In genomic region chrX:8272000-8272399, GRCm38 (mm10) we compare ENCODE assay signal across 1 mouse cellular context.
TF ChIP-seq lines count a peak whose summit lies in the region.

No protein-coding gene starts in this region.

TF ChIP-seq in MEL, 35 proteins besides CTCF, POLR2A, EP300 and RAD21 (continued from another document):
- TF ChIP-seq MAZ (IDR thresholded peaks at IDR 0.05; ENCODE audit: low read depth, low read length): peak; percentile 44; the same call in 1 of the 2 replicates
- TF ChIP-seq MYC (IDR thresholded peaks at IDR 0.05; ENCODE audit: low read depth, low read length): no peak
- TF ChIP-seq JUND (IDR thresholded peaks at IDR 0.05; ENCODE audit: low read depth, low read length): no peak
- peak; percentile 86 for TF ChIP-seq TBP (IDR thresholded peaks at IDR 0.05; ENCODE audit: low read depth, low read length)
- TF ChIP-seq CHD1 (IDR thresholded peaks at IDR 0.05; ENCODE audit: low read depth, low read length): no peak
- peak; percentile 97 for TF ChIP-seq TAL1 (IDR thresholded peaks at IDR 0.05; ENCODE audit: low read length)
- TF ChIP-seq MEF2A (IDR thresholded peaks at IDR 0.05; ENCODE audit: extremely low read depth, insufficient replicate concordance, low read depth, low read length, poor library complexity, severe bottlenecking): no peak
- TF ChIP-seq SMC3 (IDR thresholded peaks at IDR 0.05; ENCODE audit: low read depth, low read length): no peak
- TF ChIP-seq ZKSCAN1 (IDR thresholded peaks at IDR 0.05; ENCODE audit: low read depth, low read length): no peak
- TF ChIP-seq ZNF384 (IDR thresholded peaks at IDR 0.05; ENCODE audit: low read depth, low read length): no peak
- no peak for TF ChIP-seq GABPA (IDR thresholded peaks at IDR 0.05; ENCODE audit: low read depth, low read length)
- peak; percentile 54; the same call in 1 of the 2 replicates for TF ChIP-seq RCOR1 (IDR thresholded peaks at IDR 0.05; ENCODE audit: low read depth, low read length)
- no peak for TF ChIP-seq SIN3A (IDR thresholded peaks at IDR 0.05; ENCODE audit: low read length)
- TF ChIP-seq E2F4 (IDR thresholded peaks at IDR 0.05; ENCODE audit: borderline replicate concordance, low read depth, low read length): no peak
- no peak for TF ChIP-seq NELFE (IDR thresholded peaks at IDR 0.05; ENCODE audit: low read depth, low read length)
- TF ChIP-seq NRF1 (IDR thresholded peaks at IDR 0.05; ENCODE audit: insufficient read depth, low read depth, low read length, poor library complexity, severe bottlenecking): no peak
